Mouse (Mus musculus): ENCODE results near the gene Rbms3.

Rbms3 gene

GRCm38 (mm10) chr9:117250036-117250830 is 379.5 kb downstream of the Rbms3 start:
- DNase-seq: no peak

GRCm38 (mm10) chr9:117247311-117247980 is 382.3 kb downstream of the Rbms3 start:
- no peak for DNase-seq

- no peak for DNase-seq
Measured at GRCm38 (mm10) chr9:117246173-117246572, 383.5 kb downstream of the Rbms3 start.

- DNase-seq: no peak
Measured at GRCm38 (mm10) chr9:117243365-117243764, 386.3 kb downstream of the Rbms3 start.

GRCm38 (mm10) chr9:117234726-117235075 is 395.0 kb downstream of the Rbms3 start:
- no peak for DNase-seq

- DNase-seq: no peak
Measured at GRCm38 (mm10) chr9:117234065-117234725, 395.5 kb downstream of the Rbms3 start.

GRCm38 (mm10) chr9:117222741-117223140 is 407.0 kb downstream of the Rbms3 start:
- no peak for DNase-seq

GRCm38 (mm10) chr9:117221481-117221880 is 408.2 kb downstream of the Rbms3 start:
- DNase-seq: no peak

GRCm38 (mm10) chr9:117216026-117216755 is 413.5 kb downstream of the Rbms3 start:
- no peak for DNase-seq

- no peak for DNase-seq
Measured at GRCm38 (mm10) chr9:117212023-117212422, 417.7 kb downstream of the Rbms3 start.

- DNase-seq: no peak
Measured at GRCm38 (mm10) chr9:117210344-117210743, 419.4 kb downstream of the Rbms3 start.

- no peak for DNase-seq
Measured at GRCm38 (mm10) chr9:117205395-117205794, 424.3 kb downstream of the Rbms3 start.

GRCm38 (mm10) chr9:117200067-117200658 is 429.6 kb downstream of the Rbms3 start:
- DNase-seq: no peak

- DNase-seq: no peak
Measured at GRCm38 (mm10) chr9:117197531-117197930, 432.2 kb downstream of the Rbms3 start.

GRCm38 (mm10) chr9:117192565-117193540 is 436.9 kb downstream of the Rbms3 start:
- DNase-seq: no peak

GRCm38 (mm10) chr9:117192093-117192492 is 437.6 kb downstream of the Rbms3 start:
- DNase-seq: no peak

GRCm38 (mm10) chr9:117188406-117188805 is 441.3 kb downstream of the Rbms3 start:
- no peak for DNase-seq

- DNase-seq: no peak
Measured at GRCm38 (mm10) chr9:117187116-117188034, 442.3 kb downstream of the Rbms3 start.

- DNase-seq: no peak
Measured at GRCm38 (mm10) chr9:117180658-117181057, 449.1 kb downstream of the Rbms3 start.

- DNase-seq: no peak
Measured at GRCm38 (mm10) chr9:117178366-117178765, 451.3 kb downstream of the Rbms3 start.
